Mouse (Mus musculus): Measurements from ENCODE around the gene Siglece.
"Not testable (repeated sequence)": the region's sequence is repeated elsewhere in the genome, so short reads cannot be mapped to it uniquely, and the experiment has no call there.

Gene Siglece

DNA sequence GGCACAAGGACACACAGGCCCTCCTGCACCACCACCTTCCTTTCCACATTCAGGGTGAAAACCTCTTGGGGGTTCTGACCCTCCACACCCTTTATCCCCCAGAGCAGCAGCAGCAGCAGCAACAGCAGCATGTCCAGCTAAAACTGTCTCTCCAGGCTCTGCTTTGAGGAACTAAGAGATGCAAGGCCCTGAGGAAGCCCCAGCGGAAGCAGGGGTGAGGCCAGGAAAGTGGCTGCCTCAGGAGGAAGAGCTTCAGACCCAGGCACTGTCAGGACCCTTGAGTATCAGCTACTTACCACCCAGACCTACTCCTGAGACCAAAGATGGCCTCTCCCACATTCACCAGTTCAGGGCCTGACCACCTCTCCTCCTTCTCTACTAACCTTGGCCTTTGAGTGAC, at the start of gene Siglece:
Gene Siglece (minus strand): TSS at position 160 of the 400 bp plus-strand sequence.
- no peak for DNase-seq (ENCODE audit: low spot score)

DNA sequence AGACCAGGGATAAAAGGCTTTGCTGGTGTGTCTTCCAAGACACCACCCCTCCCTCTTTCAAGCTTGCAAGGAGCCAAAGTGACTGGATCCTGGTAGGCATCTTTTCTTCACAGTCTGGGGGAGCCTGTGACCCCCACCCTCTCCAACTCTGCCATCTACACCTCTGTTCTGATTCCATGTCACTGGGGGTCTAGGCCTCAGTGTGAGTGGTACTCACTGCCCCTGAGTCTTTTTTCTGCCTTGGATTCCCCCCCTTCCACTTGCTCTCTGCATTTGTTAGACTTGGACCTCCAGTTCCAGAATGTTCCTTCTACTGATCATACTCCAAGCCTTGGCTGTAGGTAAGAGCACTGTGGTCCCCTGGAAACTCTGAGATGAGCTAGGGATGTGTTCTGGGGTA, 30.2 kb upstream of the Siglece start, which contains the start of gene Klk14:
Gene Klk14 (plus strand): TSS at position 301 of the 400 bp plus-strand sequence.
- no peak for DNase-seq (ENCODE audit: low spot score)

DNA sequence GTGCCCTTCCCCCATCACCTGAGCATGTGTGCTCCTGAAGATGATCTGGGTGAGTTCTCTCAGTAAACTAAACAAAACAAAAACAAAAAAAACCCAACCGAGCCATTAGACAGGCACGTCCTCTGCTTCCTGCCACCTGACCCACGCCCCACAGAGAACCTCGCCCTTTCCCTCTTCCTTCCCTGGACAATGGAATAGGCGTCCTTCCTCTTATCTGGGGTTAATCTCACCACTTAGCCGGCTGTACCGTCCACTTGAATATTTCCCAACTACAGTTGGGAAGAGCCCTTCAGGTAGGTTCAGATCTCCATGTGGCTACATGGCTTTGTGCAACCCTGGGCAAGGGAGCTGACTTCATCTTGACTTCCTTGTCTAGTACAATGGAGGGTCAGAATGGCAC, 25.1 kb upstream of the Siglece start:
- no peak for DNase-seq (ENCODE audit: low spot score)

DNA sequence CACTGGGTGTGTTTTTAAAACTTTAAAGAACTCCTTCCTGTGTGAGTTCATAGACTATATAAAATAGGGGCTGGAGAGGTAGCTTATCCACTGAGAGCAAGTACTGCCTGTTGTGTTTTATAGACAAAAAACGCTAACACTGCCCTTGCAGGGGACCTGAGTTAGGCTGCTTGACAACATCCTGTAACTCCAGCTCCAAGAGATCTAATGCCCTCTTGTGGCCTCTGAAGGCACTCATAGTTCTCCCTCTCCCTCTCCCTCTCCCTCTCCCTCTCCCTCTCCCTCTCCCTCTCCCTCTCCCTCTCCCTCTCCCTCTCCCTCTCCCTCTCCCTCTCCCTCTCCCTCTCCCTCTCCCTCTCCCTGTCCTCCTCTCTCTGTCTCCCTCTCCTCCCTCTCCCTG, 22.6 kb upstream of the Siglece start:
- not testable (repeated sequence) for DNase-seq (ENCODE audit: low spot score)

DNA sequence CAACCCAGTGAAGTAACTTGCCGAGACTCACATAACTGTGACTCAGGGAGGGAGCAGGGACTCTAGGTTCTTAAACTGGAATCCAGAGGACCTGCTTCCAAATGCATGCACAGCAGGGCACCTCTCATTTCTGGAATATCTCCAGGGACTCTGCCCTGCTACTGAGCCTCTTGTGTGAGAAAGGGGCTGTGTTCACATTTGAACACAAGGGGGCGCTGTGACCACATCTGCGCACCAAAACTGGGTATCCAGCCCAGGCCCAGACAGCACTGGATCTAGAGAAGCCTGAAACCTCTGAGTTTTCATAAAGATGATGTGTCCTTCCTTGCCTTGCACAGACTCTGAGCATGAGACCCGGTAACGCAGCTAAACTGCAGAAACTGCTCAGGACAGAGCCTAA, 21.0 kb upstream of the Siglece start:
- peak; percentile 10 for DNase-seq (ENCODE audit: low spot score)

DNA sequence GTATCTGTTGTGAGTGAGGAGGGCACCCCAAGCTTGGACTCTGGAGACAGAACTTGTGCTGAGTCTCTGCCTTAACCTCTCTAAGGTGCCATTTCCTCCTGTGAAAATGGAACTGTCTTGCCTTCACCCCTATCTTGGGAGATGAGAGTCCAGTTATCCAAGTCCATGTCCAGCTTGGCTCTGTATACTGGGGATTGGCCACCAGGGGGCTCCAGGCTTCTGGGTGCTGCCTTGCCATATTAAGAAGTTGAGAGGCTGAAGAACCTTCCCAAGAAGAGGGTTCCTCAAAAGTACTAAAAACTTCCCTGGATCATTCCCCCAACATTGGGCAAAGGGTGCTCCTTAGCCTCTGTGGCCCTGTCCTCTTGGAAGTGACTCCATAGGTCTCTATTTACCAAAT, 18.6 kb upstream of the Siglece start:
- DNase-seq (ENCODE audit: low spot score) = no peak

DNA sequence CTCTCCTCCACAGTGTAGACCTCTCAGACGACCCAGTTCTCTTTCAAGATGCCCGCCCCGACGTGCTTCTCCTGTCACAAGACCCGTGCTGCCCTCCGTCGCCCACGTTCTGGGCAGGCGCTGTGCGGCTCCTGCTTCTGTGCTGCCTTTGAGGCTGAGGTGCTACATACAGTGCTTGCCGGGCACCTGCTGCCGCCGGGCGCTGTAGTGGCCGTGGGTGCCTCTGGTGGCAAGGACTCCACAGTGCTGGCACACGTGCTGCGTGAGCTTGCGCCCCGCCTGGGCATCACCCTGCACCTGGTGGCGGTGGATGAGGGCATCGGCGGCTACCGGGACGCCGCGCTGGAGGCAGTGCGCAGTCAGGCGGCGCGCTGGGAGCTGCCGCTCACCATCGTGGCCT, 15.1 kb upstream of the Siglece start:
- DNase-seq (ENCODE audit: low spot score) = no peak

DNA sequence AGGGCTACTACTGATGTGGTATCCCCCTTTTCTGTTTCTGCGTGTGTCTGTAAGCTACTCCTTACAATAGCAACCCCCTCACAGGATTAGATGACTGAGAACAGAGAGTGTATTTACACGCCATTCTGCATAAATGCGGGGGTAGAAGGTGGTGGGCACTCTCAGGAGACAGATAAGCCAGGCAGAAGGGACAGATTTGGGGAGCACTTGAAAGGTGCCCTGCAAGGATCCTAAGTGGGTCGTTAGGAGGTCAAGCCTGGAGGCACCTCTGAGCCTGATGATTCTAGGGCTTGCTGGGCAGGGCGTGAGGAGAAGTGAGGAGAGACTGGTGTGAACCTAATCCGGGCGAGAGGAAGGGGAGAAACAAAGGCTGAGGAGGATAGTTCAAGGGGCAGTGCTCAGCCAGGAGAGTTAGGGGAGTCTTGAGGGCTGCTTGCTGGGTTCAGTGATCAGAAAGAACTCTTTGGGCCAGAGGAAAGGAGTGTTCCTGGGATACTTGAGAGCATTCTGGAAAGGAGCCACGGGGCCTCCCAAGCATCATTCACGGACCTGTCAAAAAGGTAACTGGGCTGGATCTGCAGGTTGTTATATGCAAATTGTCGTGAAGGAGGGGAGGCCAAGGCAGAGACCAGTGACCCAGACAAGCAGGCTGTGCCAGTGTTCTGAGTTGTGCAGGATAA, 12.8 kb upstream of the Siglece start:
- DNase-seq (ENCODE audit: low spot score) = no peak

DNA sequence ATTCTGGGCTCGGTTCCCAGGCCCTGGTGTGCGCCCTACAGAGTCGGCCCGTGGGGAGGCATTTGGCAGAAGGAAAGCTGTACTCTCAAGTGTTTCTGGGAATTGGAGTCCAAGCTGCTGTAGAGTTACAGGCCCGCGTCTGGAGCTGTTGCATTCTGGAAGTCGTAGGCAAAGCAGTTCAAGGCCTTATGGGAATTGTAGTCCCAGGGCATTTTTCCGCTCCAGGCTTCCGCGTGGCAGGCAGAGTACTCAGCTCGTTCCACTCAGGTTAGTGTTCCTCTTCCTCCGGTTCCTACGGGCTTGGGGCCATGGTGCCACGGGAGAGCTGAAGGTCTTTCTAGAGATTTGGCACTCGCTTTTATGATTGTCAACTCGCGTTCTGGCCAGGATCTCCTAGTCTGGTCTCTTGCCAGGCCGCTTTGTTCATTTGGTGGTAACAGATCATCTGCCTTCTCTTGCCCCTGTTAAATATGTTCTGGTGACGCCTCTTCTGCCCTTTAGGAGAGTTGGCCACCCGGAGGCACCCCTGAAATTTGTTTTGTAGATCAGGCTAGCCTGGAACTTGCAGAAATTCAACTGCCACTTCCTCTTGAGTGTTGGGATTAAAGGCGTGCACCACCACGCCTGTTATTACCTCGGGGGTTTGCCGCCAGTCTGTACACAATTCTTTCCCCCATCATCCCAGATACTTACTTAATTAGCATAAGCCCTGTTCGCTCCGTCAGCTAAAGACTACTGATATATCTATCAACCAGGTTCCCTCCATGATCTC, 12.0 kb upstream of the Siglece start, which contains the start of gene Ctu1:
Gene Ctu1 (plus strand): TSS at position 208 of the 772 bp plus-strand sequence.
- peak; percentile 93 for DNase-seq (ENCODE audit: low spot score)

DNA sequence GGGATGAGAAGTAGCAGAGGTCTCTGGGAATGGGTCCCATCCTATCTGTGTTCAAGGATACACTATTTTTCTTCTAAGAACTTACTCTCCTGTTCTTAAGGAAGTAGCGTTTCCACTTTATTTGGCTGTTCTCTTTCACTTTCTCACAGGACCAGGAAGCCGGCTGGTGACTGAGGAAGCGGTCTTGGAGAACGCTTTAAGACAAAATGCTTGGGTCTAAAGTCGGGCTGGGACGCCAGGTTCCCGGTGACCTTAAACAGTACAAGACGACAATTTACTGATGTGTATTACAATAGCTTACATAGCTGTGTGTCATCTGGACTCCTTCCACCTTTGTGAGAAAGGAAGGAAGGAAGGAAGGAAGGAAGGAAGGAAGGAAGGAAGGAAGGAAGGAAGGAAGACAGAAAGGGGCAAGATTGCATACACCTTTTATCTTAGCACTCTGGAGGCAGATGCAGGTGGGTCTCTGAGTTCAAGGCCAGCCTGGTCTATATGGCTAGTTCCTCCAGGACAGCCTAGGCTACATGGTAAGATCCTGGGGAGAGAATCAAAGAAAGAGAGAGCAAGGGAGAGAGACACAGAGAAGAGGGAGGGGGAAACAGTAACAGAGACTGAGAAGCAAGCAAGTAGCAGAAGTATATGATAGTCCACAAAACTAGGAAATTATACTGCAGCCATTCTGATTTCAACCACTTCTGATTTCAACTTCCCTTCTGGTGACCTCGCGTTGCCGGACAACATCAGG, 11.3 kb upstream of the Siglece start:
- DNase-seq (ENCODE audit: low spot score) = no peak

DNA sequence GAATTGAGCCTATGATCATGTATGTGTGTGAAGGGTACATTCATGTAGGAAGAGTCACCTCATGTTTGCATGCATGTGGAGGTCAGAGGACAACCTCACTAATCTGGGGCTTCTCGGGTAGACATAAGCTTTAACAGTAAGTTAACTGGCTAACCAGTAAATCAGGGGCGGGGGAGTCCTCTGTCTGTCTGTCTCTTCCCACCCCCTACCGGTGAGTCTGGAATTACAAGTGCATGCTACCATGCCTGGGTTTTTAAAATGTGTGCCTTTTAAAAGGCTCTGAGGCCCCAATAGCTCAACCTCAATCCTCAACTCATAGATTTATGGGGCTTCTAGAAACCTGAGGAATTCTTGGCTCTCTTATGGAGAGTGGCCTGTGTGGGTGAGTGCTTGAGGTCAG, 8.6 kb upstream of the Siglece start:
- no peak for DNase-seq (ENCODE audit: low spot score)

DNA sequence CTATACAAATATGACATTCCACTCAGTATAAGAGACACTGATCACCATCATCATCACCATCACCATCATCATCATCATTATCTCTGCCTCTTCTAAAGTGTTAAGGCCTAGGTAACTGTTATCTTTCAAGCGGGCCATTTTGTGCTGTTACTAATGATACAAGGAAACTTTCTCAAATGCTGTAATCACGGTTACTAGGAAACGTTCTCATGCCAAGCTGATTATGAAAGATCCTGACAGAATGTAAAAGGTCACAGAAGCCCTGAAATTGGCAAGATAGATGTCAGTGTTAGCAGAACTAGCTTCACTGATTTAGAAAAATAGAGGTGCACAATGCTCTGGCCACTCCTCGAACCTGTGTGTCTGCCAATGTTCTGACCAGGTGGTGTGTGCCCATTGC, 7.3 kb upstream of the Siglece start:
- not testable (repeated sequence) for DNase-seq (ENCODE audit: low spot score)

DNA sequence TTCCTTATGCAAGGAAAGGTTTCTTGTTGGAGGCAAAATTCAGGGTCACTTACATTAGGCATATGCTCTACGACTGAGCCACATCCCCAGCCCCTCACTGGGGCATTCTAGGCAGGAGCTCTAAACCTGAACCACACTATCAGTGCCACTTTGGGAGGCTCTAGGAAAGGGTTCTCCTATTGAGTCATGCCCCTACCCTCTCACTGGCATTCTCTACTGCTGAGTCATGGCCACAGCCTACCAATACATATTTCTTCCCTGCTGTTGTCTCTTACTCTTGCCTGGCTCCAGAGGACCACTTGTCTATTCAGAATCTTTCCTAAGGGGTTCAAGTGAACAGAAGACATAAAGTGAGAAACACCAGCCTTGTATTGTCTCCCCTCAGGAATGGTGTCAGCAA, 2.8 kb upstream of the Siglece start:
- no peak for DNase-seq (ENCODE audit: low spot score)

DNA sequence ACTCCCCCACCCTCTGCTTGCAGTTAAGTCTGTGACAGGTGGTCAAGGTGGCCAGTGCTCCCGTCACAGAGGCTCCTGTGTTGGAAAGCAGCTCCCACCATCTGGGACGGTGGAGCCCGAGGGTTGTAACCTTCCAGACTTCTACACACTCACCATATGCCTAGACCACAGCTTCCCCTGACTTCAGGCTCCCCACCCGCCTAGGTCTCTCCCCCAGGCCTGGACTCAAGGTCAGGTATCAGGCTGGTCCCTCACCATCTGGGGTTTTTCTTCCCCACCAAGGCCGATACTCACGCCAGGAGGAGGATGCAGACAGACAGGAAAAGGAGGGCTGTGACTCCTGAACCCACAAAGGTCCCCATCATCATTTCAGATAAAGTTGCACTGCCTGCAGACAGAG, 3.7 kb downstream of the Siglece start:
- no peak for DNase-seq (ENCODE audit: low spot score)

DNA sequence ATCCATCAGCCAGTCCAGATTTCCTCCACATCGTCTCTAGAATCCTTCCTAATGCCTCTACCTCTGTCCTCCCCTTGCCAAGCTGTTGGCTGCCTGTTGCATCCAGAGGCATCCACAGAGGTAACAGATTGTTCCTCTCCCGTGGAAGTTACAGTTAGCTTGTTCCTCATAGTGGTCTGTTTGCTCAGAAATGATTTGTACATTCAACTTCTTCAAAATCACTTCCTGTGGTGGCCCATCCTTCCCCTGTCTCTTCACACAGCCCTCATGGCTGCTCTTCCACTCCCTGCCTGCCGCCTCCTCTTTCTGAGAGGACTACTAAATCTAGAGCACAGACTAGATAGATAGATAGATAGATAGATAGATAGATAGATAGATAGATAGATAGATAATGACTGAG, 5.4 kb downstream of the Siglece start:
- DNase-seq (ENCODE audit: low spot score) = no peak

DNA sequence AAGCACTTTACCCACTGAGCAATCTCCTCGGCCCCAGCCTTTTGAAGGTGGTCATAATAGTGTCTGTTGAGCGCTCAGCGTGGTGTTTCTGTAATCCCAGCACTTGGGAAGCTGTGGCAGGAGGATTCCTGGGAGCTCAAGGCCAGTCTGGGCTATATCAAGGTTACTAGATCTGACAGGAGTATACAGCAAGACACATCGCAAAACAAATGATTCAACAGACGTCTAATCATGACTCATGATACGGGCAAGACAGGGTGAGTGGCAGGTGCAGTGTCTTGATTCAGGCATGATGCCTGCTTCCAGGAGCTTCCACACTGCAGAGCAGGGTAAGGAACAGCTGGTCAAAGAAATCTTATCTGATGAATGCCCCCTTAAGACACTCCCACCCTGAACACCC, 7.3 kb downstream of the Siglece start:
- no peak for DNase-seq (ENCODE audit: low spot score)

DNA sequence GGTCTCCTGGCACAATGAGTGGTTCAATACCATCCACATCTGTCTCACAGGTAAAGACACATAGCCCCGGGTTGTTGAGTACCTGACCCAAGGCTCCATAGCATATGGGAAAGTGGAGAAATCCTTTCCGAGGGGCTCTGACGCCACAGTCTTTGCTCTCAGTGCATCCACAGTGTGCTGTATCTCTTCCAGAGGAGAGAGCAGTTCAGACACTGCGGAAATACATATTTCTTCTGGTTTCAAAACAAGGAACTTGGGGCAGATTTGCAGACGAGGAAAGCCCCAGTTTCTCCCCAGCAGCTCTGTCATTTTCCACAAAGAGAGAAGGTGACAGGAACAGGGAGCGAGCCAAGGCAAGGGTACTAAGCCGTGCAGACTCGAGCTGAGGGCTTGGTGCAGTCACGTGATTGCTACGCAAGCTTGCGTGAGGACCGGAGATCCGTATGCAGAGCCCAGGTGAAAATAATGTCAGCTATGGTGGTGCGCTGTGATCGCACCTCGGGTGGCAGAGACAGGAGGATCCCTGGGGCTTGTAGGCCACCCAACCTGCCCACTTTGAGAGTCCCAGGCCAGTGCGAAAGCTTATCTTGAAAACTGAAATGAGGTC, 16.8 kb downstream of the Siglece start:
- no peak for DNase-seq (ENCODE audit: low spot score)

DNA sequence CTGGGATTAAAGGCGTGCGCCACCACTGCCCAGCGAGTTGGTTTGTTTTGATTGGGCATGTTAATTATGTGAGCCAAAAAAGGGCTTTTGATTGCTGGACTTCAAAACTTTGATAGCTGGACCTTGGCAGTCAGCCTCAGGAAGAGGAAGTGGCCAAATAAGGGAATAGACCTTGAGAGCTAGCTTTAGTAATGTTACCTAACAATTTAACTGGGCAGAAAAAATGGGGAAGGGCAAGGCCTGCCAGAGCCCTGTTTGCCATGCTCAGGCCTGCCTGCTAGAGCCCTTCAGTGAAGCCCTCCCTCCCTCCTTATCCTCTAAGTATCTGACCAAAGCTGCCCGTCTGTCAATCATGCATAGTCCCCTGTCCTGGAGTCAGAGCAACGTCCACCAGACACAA, 17.4 kb downstream of the Siglece start:
- DNase-seq (ENCODE audit: low spot score) = no peak

DNA sequence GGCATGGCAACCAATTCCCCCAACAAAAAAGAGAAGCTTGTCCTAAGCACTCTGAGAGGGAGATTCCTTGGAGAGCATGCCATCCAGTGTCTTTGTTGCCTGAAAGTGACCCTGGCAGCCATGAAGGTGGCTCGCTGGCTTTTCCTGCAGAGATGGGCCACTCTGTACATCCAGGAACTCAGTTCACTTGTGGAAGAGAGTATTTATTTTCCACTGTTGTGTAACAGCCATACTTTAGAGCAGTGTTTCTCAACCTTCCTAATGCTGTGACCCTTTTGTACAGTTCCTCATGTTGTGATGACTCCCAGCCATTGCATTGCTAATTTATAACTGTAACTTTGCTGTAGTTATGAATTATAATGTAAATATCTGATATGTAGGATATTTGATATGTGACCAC, 22.8 kb downstream of the Siglece start:
- DNase-seq (ENCODE audit: low spot score) = no peak

DNA sequence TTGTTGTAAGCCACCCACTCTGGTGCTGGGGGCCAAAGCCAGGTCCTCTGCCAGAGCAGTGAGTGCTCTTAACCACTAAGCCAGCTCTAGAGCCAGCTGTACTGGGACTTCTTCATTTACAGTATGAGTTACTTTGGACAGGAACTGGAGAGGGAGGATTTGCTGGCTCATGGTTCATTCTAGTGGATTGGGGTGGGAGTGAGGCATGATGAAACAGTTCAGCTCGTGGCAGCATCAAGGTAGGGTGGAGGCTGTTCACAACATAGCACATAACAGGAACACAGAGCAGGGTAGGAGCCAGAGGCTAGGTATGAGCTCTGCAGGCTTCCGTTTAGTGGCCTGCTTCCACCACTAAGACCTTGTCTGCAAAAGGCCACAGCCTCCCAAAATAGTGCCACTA, 23.8 kb downstream of the Siglece start:
- DNase-seq (ENCODE audit: low spot score) = no peak

DNA sequence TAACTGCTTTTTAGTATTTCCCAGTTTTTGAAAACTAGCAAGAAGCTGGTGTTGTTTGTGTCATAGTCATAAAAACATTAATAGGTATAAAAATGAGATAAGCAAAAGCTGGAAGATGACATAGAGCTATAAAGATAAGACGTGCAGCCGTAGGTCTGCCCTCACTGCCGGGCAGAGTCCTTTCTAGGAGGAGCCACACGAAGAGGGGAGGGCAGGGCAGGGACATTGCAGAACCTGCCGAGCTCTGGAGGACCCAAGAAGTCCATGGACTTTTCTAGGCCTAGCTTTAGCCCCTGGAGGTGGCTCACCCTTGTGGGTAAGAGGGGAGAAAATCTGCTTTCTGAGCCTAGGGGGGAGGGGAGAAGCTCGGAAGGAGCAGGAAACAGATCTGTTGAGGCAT, 25.5 kb downstream of the Siglece start, which contains the start of gene Ceacam18:
Gene Ceacam18 (plus strand): TSS at position 208 of the 400 bp plus-strand sequence.
- no peak for DNase-seq (ENCODE audit: low spot score)

DNA sequence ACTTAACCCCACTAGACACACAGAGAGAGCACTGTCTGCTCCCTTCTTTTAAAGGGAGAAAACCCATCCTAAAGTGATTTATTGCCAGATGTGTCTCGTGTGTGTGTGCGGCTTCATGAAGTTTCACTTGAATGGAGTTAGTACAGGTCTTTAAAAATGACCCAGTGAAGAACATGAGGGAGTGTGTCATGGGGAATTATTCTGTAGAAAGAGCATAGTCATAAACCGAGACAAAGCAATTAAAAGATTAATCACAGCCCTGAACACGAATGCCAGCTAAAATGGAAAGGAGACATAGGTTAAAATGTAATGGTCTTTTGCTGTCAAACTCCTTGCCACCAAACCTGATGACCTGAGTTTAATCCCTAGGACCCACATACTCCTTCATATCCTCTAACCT, 26.0 kb downstream of the Siglece start:
- no peak for DNase-seq (ENCODE audit: low spot score)

Data from MN1 (cell line).